Mouse (Mus musculus) right cerebral cortex, adult 2 months (tissue): ENCODE data around the gene Vmn1r166.
"Not testable (repeated sequence)": the region's sequence is repeated elsewhere in the genome, so short reads cannot be mapped to it uniquely, and the experiment has no call there.

Source experiments
- DNase-seq, 2 experiments: peaks; one replicate each; pipeline ENCODE4 v3.0.0; 2021 to 2022; ENCODE audit warnings: low spot score in 2 of 2

Vmn1r166 gene

DNA sequence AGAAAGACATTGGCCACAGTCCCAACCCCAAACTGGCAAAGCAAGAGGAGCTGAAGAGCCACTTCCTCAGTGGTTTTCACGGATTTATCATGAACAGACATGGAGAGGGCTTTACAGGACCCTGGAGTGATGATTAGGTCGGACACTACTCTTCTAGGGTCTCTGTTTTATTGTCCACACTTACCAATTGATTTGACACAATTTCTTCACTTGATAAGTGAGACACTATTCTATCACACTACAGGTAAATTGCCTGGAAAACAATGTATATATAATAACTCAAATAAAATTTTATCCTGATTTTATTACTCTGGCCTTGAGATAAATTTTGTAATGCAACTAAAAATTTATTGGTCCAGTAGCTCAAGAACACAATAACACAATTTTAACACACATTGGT, at the start of gene Vmn1r166:
TSS of gene Vmn1r166 (minus strand) at position 101 of the 400 bp plus-strand sequence.
- not testable (repeated sequence) for DNase-seq

GRCm38 (mm10) chr7:23300892-23301291, 49.4 kb upstream of the Vmn1r166 start, which contains the start of gene Nlrp4e:
Nlrp4e (plus strand) TSS chr7:23301192.
- not testable (repeated sequence) for DNase-seq

DNA sequence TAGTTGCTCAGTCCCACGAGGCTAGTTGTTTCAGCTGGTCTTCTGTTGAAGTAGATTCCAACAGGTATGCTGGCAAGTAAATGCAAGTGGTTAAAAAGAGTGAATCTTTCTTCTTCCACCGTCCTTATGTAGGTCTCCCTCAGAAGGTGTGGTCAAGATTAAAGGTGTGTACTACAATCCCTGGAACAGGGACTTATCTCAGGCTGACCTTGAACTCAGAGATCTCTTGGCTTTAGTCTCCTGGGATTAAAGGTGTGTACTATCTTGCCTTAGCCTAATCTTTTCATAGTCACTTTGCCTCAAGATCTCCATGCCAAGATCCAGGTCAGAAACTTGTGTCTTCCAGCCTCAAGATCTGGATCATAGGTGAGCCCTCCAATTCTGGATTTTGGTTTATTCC, 27.3 kb upstream of the Vmn1r166 start, which contains the start of gene Gm6902:
TSS of gene Gm6902 (minus strand) at position 101 of the 400 bp plus-strand sequence.
- DNase-seq = not testable (repeated sequence)

DNA sequence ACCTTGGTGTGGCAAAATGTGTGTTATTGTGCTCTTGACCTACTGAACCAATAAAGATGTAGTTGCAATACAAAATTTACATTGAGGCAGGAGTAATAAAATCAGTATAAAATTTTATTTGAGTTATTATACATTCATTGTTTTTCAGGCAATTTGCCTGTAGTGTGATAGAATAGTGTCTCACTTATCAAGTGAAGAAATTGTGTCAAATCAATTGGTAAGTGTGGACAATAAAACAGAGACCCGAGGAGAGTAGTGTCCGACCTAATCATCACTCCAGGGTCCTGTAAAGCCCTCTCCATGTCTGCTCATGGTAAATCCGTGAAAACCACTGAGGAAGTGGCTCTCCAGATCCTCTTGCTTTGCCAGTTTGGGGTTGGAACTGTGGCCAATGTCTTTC, 34.5 kb downstream of the Vmn1r166 start, which contains the start of gene Vmn1r165:
TSS of gene Vmn1r165 (plus strand) at position 301 of the 400 bp plus-strand sequence.
- not testable (repeated sequence) for DNase-seq
